Mouse (Mus musculus): ENCODE results near the gene Cttn. TPM values are rescaled to one million over a fixed set of nuclear protein-coding genes. Genes with fewer than 3 reads are reported as not detected.

The Cttn gene
- 208 TPM in 2 replicates for polyA plus RNA-seq (2016; fragmentation: Nextera tagmentation; extraction: Ambion mirVana)

- peaks cover 9% of the 10 kb centered on the region; the same call in 1 of the 2 replicates for H3K36me3 ChIP-seq
- no peaks in the 10 kb centered on the region for H3K9me3 ChIP-seq
- WGBS, result under 1% methylated on average over 30 of the region's 30 CpGs
- H3K27me3 ChIP-seq, result no peaks in the 10 kb centered on the region
- H3K4me1 ChIP-seq, result peaks cover 21% of the 10 kb centered on the region
- H3K9ac ChIP-seq (replicated peaks), result peak within 1 kb of the TSS; percentile 99
- H3K4me2 ChIP-seq (replicated peaks), result peak within 1 kb of the TSS; percentile 91
- H3K27ac ChIP-seq (replicated peaks), result peak within 1 kb of the TSS; percentile 65
- peak within 1 kb of the TSS; percentile 85 for H3K4me3 ChIP-seq
- ATAC-seq (ENCODE audit: low FRiP score, low read depth), result peak; percentile 97
Measured at GRCm38 (mm10) chr7:144470545-144471059, at the start of gene Cttn. TSS of gene Cttn (minus strand) at chr7:144471009.

- ATAC-seq (ENCODE audit: low FRiP score, low read depth), result no peak
- no peak overlapping the region for H3K4me2 ChIP-seq (replicated peaks)
- H3K36me3 ChIP-seq, result peaks cover 51% of the 10 kb centered on the region
- no peak overlapping the region for H3K27ac ChIP-seq (replicated peaks)
- WGBS, result 96% methylated on average over 5 of the region's 5 CpGs
- H3K27me3 ChIP-seq, result no peaks in the 10 kb centered on the region
- no peaks in the 10 kb centered on the region for H3K4me1 ChIP-seq
- H3K4me3 ChIP-seq, result no peak overlapping the region
- H3K9ac ChIP-seq (replicated peaks), result no peak overlapping the region
- no peaks in the 10 kb centered on the region for H3K9me3 ChIP-seq
Measured at GRCm38 (mm10) chr7:144519852-144520251, 49.0 kb upstream of the Cttn start.

- peaks cover 80% of the 10 kb centered on the region for H3K36me3 ChIP-seq
- no peak for ATAC-seq (ENCODE audit: low FRiP score, low read depth)
- H3K4me2 ChIP-seq (replicated peaks), result no peak overlapping the region
- no peak overlapping the region for H3K27ac ChIP-seq (replicated peaks)
- no peaks in the 10 kb centered on the region for H3K4me1 ChIP-seq
- WGBS, result 88% methylated on average over 5 of the region's 5 CpGs
- no peaks in the 10 kb centered on the region for H3K27me3 ChIP-seq
- no peak overlapping the region for H3K4me3 ChIP-seq
- H3K9ac ChIP-seq (replicated peaks), result no peak overlapping the region
- no peaks in the 10 kb centered on the region for H3K9me3 ChIP-seq
Measured at GRCm38 (mm10) chr7:144516711-144517110, 45.9 kb upstream of the Cttn start.

GRCm38 (mm10) chr7:144509090-144509489 lies 38.3 kb upstream of the Cttn start:
- H3K4me2 ChIP-seq (replicated peaks), result no peak overlapping the region
- H3K4me3 ChIP-seq, result no peak overlapping the region
- H3K27me3 ChIP-seq, result no peaks in the 10 kb centered on the region
- H3K4me1 ChIP-seq, result no peaks in the 10 kb centered on the region
- no peak overlapping the region for H3K9ac ChIP-seq (replicated peaks)
- H3K36me3 ChIP-seq, result peaks cover 95% of the 10 kb centered on the region
- no peaks in the 10 kb centered on the region for H3K9me3 ChIP-seq
- WGBS, result 99% methylated on average over 4 of the region's 4 CpGs
- ATAC-seq (ENCODE audit: low FRiP score, low read depth), result no peak
- no peak overlapping the region for H3K27ac ChIP-seq (replicated peaks)

GRCm38 (mm10) chr7:144506807-144507206 lies 36.0 kb upstream of the Cttn start:
- Histone ChIP-seq H3K27me3 (no peaks in the 10 kb centered on the region), H3K9ac (replicated peaks) (no peak overlapping the region), H3K9me3 (no peaks in the 10 kb centered on the region), H3K4me2 (replicated peaks) (no peak overlapping the region), H3K4me1 (no peaks in the 10 kb centered on the region), H3K27ac (replicated peaks) (no peak overlapping the region), H3K4me3 (no peak overlapping the region), H3K36me3 (peaks cover 95% of the 10 kb centered on the region)
- no peak for ATAC-seq (ENCODE audit: low FRiP score, low read depth)
- 93% methylated on average over 1 of the region's 1 CpGs for WGBS

DNA sequence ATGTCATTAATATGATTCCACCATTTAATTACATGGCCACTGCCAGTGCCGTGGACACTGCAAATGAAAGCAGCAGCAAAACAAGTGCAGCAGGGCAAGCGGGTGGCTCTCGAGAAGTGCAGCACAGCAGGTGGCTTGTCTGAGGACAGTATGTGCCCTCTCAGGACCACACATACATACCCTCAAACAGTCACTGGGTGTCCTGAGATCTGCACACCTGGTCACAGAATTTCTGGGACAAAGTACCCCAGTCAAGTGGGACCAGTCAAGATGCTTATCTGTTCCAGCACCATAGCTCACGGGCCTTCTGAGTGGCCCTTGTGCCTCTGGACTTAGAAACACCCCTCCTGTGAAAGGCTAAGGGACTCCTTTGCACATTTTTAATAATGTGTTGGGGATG lies 33.1 kb upstream of the Cttn start:
- 90% methylated on average over 4 of the region's 4 CpGs for WGBS
- H3K36me3 ChIP-seq, result peaks cover 94% of the 10 kb centered on the region
- no peak overlapping the region for H3K4me3 ChIP-seq

DNA sequence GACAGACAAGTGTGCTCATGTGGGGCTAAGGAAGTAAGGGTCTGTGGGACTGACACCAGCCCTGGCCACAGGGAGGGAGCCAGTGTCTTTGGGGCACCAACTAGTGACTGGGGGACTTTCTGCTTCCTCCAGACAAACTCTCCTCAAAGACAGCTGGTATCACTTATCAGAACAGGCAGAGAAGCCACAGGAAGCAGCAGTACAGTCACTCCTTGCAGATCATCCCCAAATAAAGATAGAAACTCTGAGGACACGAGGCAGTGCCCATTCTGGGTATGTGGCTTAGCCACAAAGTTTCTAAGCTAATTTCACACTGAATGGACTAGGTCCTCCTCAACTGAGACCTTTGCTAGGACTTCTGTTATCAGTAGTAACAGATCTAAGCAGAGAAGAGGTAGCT lies 22.1 kb upstream of the Cttn start:
- Histone ChIP-seq H3K27ac (replicated peaks) (no peak overlapping the region), H3K4me2 (replicated peaks) (no peak overlapping the region), H3K36me3 (peaks cover 94% of the 10 kb centered on the region), H3K9ac (replicated peaks) (no peak overlapping the region), H3K4me1 (no peaks in the 10 kb centered on the region), H3K9me3 (no peaks in the 10 kb centered on the region), H3K4me3 (no peak overlapping the region), H3K27me3 (no peaks in the 10 kb centered on the region)
- ATAC-seq (ENCODE audit: low FRiP score, low read depth), result no peak
- WGBS, result 81% methylated on average over 1 of the region's 1 CpGs

More for the DNA sequence above, 33.1 kb upstream of the Cttn start:
- Histone ChIP-seq H3K4me1 (no peaks in the 10 kb centered on the region), H3K4me2 (replicated peaks) (no peak overlapping the region), H3K9me3 (no peaks in the 10 kb centered on the region), H3K27ac (replicated peaks) (no peak overlapping the region), H3K9ac (replicated peaks) (no peak overlapping the region), H3K27me3 (no peaks in the 10 kb centered on the region)
- ATAC-seq (ENCODE audit: low FRiP score, low read depth), result no peak

- Histone ChIP-seq H3K4me1 (no peaks in the 10 kb centered on the region), H3K36me3 (peaks cover 88% of the 10 kb centered on the region), H3K4me2 (replicated peaks) (no peak overlapping the region), H3K9ac (replicated peaks) (no peak overlapping the region), H3K27me3 (no peaks in the 10 kb centered on the region), H3K9me3 (no peaks in the 10 kb centered on the region), H3K27ac (replicated peaks) (no peak overlapping the region), H3K4me3 (no peak overlapping the region)
- no peak for ATAC-seq (ENCODE audit: low FRiP score, low read depth)
- 94% methylated on average over 8 of the region's 8 CpGs for WGBS
Measured at GRCm38 (mm10) chr7:144490201-144490873, 19.5 kb upstream of the Cttn start.

DNA sequence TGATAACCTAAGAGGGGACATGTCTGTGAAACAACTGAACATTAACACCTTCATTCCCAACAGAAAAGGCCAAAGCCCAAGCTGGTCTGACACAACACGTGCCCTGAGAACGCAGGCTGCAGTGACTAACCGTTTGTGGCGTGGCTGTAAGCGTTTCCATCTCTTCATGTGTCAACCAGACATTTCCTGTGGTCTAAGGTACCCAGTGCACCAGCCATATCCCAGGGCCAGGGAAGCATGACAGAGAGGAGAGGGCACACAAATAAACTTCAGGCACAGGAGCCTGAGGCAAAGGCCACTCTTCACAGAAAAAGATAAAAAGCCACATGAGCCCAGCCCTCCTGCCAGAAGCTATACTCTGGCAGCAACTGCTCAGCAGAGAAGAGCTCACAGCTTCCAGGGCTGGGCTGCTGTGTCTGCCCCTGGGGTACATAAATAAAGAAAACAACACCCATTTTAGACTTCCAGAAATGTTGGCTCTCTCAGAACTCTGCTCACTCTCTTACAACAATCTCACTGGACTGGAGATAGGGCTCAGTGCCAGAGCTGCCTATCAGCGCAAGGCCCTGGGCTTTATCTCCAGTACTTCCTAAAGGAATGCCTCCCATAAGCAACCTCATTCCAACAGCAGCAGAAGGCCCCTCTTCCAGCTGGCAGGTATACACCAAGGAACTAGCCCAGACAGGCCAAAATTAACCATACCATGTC lies 18.4 kb upstream of the Cttn start:
- 94% methylated on average over 6 of the region's 6 CpGs for WGBS
- Histone ChIP-seq H3K9me3 (no peaks in the 10 kb centered on the region), H3K36me3 (peaks cover 87% of the 10 kb centered on the region), H3K4me3 (no peak overlapping the region), H3K27me3 (no peaks in the 10 kb centered on the region), H3K9ac (replicated peaks) (no peak overlapping the region), H3K4me1 (no peaks in the 10 kb centered on the region), H3K4me2 (replicated peaks) (no peak overlapping the region), H3K27ac (replicated peaks) (no peak overlapping the region)
- no peak for ATAC-seq (ENCODE audit: low FRiP score, low read depth)

DNA sequence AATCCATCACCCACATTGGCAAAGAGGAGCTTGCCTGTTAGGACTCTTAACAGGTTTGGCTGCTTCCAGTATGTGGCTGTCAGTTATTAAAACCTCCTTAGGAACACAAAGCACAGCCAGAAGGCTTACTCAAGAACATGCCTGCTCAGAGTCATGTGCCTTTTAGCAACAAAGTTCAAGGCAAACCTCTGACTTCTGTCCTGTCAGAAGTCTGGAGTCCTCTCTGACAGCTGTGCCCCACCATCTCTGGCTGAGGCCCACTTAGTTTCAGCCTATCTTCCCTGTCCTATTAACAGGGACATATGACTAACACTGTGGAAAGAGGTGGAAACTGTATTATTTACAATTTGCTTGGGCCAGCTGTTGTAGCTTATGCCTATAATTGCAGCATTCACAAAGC lies 9.5 kb upstream of the Cttn start:
- Histone ChIP-seq H3K36me3 (peaks cover 90% of the 10 kb centered on the region), H3K4me2 (replicated peaks) (no peak overlapping the region)

GRCm38 (mm10) chr7:144479569-144479968 lies 8.8 kb upstream of the Cttn start:
- H3K4me3 ChIP-seq, result no peak overlapping the region
- no peak for ATAC-seq (ENCODE audit: low FRiP score, low read depth)
- H3K4me2 ChIP-seq (replicated peaks), result no peak overlapping the region
- peaks cover 85% of the 10 kb centered on the region for H3K36me3 ChIP-seq
- H3K27me3 ChIP-seq, result no peaks in the 10 kb centered on the region
- H3K9ac ChIP-seq (replicated peaks), result no peak overlapping the region
- no peaks in the 10 kb centered on the region for H3K4me1 ChIP-seq
- H3K27ac ChIP-seq (replicated peaks), result no peak overlapping the region
- no peaks in the 10 kb centered on the region for H3K9me3 ChIP-seq
- WGBS, result 95% methylated on average over 1 of the region's 1 CpGs

More for the DNA sequence above, 9.5 kb upstream of the Cttn start:
- H3K27me3 ChIP-seq, result no peaks in the 10 kb centered on the region
- H3K9me3 ChIP-seq, result no peaks in the 10 kb centered on the region
- H3K9ac ChIP-seq (replicated peaks), result no peak overlapping the region
- H3K4me3 ChIP-seq, result no peak overlapping the region
- no peak for ATAC-seq (ENCODE audit: low FRiP score, low read depth)
- H3K27ac ChIP-seq (replicated peaks), result no peak overlapping the region
- H3K4me1 ChIP-seq, result no peaks in the 10 kb centered on the region

GRCm38 (mm10) chr7:144475741-144476140 lies 4.9 kb upstream of the Cttn start:
- H3K4me2 ChIP-seq (replicated peaks), result no peak overlapping the region
- H3K9me3 ChIP-seq, result no peaks in the 10 kb centered on the region
- peaks cover 48% of the 10 kb centered on the region for H3K36me3 ChIP-seq
- H3K27me3 ChIP-seq, result no peaks in the 10 kb centered on the region
- no peak overlapping the region for H3K4me3 ChIP-seq
- no peak overlapping the region for H3K27ac ChIP-seq (replicated peaks)
- no peak for ATAC-seq (ENCODE audit: low FRiP score, low read depth)
- H3K9ac ChIP-seq (replicated peaks), result no peak overlapping the region
- peaks cover 4% of the 10 kb centered on the region; the same call in 1 of the 2 replicates for H3K4me1 ChIP-seq
- WGBS, result 89% methylated on average over 3 of the region's 3 CpGs

Measured in midbrain, embryonic 12.5 days (tissue).